Mouse (Mus musculus) skeletal muscle tissue, adult 2 months (tissue): ENCODE data around the gene Aup1.

Source experiments
- DNase-seq: peaks from one replicate; pipeline ENCODE4 v3.0.0-alpha.2; 2012; ENCODE audit warnings: low read depth, low spot score

The Aup1 gene

DNA sequence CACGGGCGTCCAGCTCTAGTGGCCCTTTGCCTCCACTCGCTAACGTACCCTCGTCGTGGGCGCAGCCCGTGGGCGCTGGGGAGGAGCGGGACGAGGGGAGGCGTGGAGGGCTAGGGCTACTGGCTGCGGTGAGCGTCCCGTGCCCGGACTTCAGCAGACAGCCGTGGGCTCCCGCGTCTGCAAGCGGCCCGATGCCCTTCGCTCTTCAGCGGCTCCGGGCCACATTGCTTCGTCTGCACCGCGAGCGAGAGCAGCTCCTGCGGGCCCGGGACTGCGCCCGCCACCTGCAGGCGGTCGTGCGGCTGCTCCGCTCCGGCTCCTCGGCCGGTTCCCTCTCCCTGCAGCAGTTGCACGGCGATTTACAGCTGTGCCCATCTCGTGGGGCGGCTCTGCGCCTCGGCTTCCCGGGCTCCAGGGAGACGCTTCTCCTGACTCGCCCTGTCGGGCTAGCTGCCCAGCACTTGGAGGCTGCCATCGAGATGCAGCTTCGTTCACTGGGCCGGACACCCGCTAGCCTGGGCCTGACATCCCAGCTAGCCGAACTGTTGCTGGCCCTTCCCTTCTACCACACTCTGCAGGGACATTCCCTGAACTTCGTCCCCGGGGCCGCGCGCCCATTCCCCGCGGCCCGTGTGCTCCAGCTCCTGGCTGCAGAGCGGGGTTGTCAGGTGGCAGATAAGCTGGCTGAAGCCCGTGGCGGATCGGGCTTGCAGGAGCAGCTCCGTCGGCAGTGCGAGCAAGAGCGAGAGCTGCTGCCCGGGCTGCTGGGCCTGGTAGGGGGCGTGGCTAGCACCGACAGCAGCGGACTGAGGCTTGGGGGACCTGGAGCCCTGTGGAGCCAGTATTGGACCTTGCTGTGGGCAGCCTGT, 47.6 kb downstream of the Aup1 start:
- no peak for DNase-seq

DNA sequence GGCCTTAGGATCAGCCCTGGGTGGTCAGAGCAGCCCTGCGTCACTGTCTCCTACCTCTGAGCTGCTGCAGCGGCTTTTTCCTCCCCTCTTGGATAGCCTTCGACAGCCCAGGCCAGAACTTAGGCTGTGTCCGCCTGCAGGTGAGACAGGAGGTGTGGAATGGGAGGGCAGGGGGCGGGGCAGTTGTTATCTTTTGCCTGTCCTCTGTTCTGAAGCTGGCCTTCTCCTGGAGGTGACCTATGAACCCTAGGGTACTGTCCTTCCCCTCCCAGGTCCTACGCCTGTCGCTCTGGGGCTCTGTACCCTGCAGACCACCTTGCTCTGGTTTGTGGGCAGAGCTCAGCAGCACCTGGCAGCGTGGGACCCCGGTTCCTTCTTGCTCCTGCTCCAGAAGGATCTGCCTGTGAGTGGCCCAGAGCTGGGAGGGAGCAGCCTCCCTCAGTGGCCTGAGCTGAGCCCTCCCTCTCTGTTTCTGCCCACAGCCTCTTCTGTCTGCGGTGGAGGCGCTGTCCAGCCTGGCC, 48.9 kb downstream of the Aup1 start:
- no peak for DNase-seq

DNA sequence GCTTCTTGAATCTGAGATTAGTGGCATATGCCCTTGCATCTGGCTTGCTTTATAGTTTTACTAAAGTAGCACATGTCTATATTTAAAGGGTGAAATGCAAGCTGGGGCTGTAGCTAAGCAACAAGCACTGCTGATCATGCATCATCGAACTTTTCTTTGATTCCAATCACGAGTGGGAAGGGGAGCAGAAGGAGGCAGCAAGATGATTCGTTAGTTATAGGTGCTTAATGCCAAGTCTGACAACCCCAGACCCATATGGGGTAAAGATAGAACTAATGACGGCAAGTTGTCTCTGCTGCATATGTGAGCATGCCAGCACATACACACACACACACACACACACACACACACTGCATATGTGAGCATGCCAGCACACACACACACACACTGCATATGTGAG, 49.8 kb downstream of the Aup1 start:
- DNase-seq = no peak
